Mouse (Mus musculus) megakaryocyte, embryonic 14.5 days (primary cell): ENCODE results near the gene Fam83g. TPM values are rescaled to one million over a fixed set of nuclear protein-coding genes. Genes with fewer than 3 reads are reported as not detected.

Experiments used
- H3K27me3 ChIP-seq: replicated peaks from 2 replicates; pipeline ENCODE3; 2012; ENCODE audit warnings: inconsistent platforms
- H3K36me3 ChIP-seq: replicated peaks from 2 replicates; pipeline ENCODE3; 2012; ENCODE audit warnings: low read length, inconsistent platforms, mixed read lengths
- H3K4me1 ChIP-seq: 2 replicates; pipeline ENCODE4 v1.6.1; 2012; ENCODE audit warnings: inconsistent platforms
- H3K4me3 ChIP-seq: replicated peaks from 2 replicates; pipeline ENCODE3; 2012; ENCODE audit warnings: moderate library complexity, mild to moderate bottlenecking, inconsistent platforms
- H3K9me3 ChIP-seq: 2 replicates; pipeline ENCODE4 v1.6.1; 2012; ENCODE audit warnings: inconsistent platforms
- FLI1 ChIP-seq: IDR thresholded peaks from 2 replicates; pipeline ENCODE4 v1.6.1; 2012; ENCODE audit warnings: low read length, inconsistent platforms, mixed read lengths
- GATA1 ChIP-seq: IDR thresholded peaks from 3 replicates; pipeline ENCODE4 v1.6.1; 2012; ENCODE audit warnings: mixed read lengths, low read length, inconsistent platforms, borderline replicate concordance
- polyA plus RNA-seq: library from polyadenylated mRNA; stranded (reverse); fragments of >175 nt; gene quantifications from 2 replicates; pipeline ENCODE4 v1.2.3, GENCODE M21; 2012; ENCODE audit warnings: low replicate concordance; ENCODE audit not compliant: insufficient read depth

Fam83g gene
- polyA plus RNA-seq, 1 experiment = 5.9 TPM

- peaks cover 40% of the 10 kb centered on the region for H3K4me1 ChIP-seq
- H3K36me3 ChIP-seq = peaks cover 56% of the 10 kb centered on the region
- TF ChIP-seq FLI1 = no peak
- no peak for TF ChIP-seq GATA1
- H3K4me3 ChIP-seq = no peak overlapping the region
- peaks cover 42% of the 10 kb centered on the region for H3K27me3 ChIP-seq
- no peaks in the 10 kb centered on the region for H3K9me3 ChIP-seq
Observed at GRCm38 (mm10) chr11:61660001-61660400, 23.9 kb upstream of the Fam83g start.

- no peak for TF ChIP-seq GATA1
- no peak for TF ChIP-seq FLI1
- peaks cover 45% of the 10 kb centered on the region for H3K27me3 ChIP-seq
- peaks cover 65% of the 10 kb centered on the region for H3K36me3 ChIP-seq
- H3K4me3 ChIP-seq = no peak overlapping the region
- peaks cover 40% of the 10 kb centered on the region for H3K4me1 ChIP-seq
- no peaks in the 10 kb centered on the region for H3K9me3 ChIP-seq
Observed at GRCm38 (mm10) chr11:61660806-61661392, 23.0 kb upstream of the Fam83g start.

GRCm38 (mm10) chr11:61662189-61662588 lies 21.7 kb upstream of the Fam83g start:
- Histone ChIP-seq H3K27me3 (peaks cover 44% of the 10 kb centered on the region), H3K36me3 (peaks cover 74% of the 10 kb centered on the region), H3K4me1 (peaks cover 31% of the 10 kb centered on the region), H3K4me3 (no peak overlapping the region), H3K9me3 (no peaks in the 10 kb centered on the region)
- TF ChIP-seq GATA1 = no peak
- no peak for TF ChIP-seq FLI1

- H3K9me3 ChIP-seq = no peaks in the 10 kb centered on the region
- TF ChIP-seq FLI1 (no peak), GATA1 (no peak)
- H3K27me3 ChIP-seq = peaks cover 49% of the 10 kb centered on the region
- no peak overlapping the region for H3K4me3 ChIP-seq
- peaks cover 7% of the 10 kb centered on the region for H3K4me1 ChIP-seq
- H3K36me3 ChIP-seq = peaks cover 90% of the 10 kb centered on the region
Observed at GRCm38 (mm10) chr11:61665401-61665800, 18.5 kb upstream of the Fam83g start.

GRCm38 (mm10) chr11:61665991-61666799 lies 17.7 kb upstream of the Fam83g start:
- no peaks in the 10 kb centered on the region for H3K9me3 ChIP-seq
- peaks cover under 1% of the 10 kb centered on the region; the same call in 1 of the 2 replicates for H3K4me1 ChIP-seq
- no peak for TF ChIP-seq GATA1
- no peak for TF ChIP-seq FLI1
- peaks cover 90% of the 10 kb centered on the region for H3K36me3 ChIP-seq
- H3K27me3 ChIP-seq = peaks cover 44% of the 10 kb centered on the region
- no peak overlapping the region for H3K4me3 ChIP-seq

- TF ChIP-seq FLI1 (no peak), GATA1 (no peak)
- H3K4me1 ChIP-seq = no peaks in the 10 kb centered on the region
- peaks cover 89% of the 10 kb centered on the region for H3K36me3 ChIP-seq
Observed at GRCm38 (mm10) chr11:61667248-61667647, 16.6 kb upstream of the Fam83g start.

GRCm38 (mm10) chr11:61667782-61668181 lies 16.1 kb upstream of the Fam83g start:
- no peak for TF ChIP-seq FLI1
- no peak for TF ChIP-seq GATA1
- Histone ChIP-seq H3K4me3 (no peak overlapping the region), H3K27me3 (peaks cover 45% of the 10 kb centered on the region), H3K9me3 (no peaks in the 10 kb centered on the region), H3K36me3 (peaks cover 86% of the 10 kb centered on the region), H3K4me1 (no peaks in the 10 kb centered on the region)

More at GRCm38 (mm10) chr11:61667248-61667647, 16.6 kb upstream of the Fam83g start:
- Histone ChIP-seq H3K27me3 (peaks cover 45% of the 10 kb centered on the region), H3K9me3 (no peaks in the 10 kb centered on the region), H3K4me3 (no peak overlapping the region)

- Histone ChIP-seq H3K36me3 (peaks cover 73% of the 10 kb centered on the region), H3K4me3 (no peak overlapping the region), H3K4me1 (peaks cover 3% of the 10 kb centered on the region; the same call in 1 of the 2 replicates)
Observed at GRCm38 (mm10) chr11:61669492-61670490, 14.1 kb upstream of the Fam83g start.

GRCm38 (mm10) chr11:61671781-61672383 lies 12.0 kb upstream of the Fam83g start:
- H3K9me3 ChIP-seq = no peaks in the 10 kb centered on the region
- no peak overlapping the region for H3K4me3 ChIP-seq
- H3K4me1 ChIP-seq = peaks cover 17% of the 10 kb centered on the region
- TF ChIP-seq GATA1 (no peak), FLI1 (no peak)
- H3K27me3 ChIP-seq = peaks cover 63% of the 10 kb centered on the region
- H3K36me3 ChIP-seq = peaks cover 53% of the 10 kb centered on the region

More at GRCm38 (mm10) chr11:61669492-61670490, 14.1 kb upstream of the Fam83g start:
- TF ChIP-seq FLI1 (no peak), GATA1 (no peak)
- H3K9me3 ChIP-seq = no peaks in the 10 kb centered on the region
- H3K27me3 ChIP-seq = peaks cover 49% of the 10 kb centered on the region
